ENCODE assay signal across 11 mouse cellular contexts in genomic region chr14:47249839-47250238, GRCm38 (mm10). TPM values are rescaled to one million over a fixed set of nuclear protein-coding genes. Genes with fewer than 3 reads are reported as not detected.
DNase-seq lines count a peak whose midpoint lies in the region; ATAC-seq and TF ChIP-seq lines count a peak whose summit lies in the region.
"Had no signal": no experiment of that assay in that cellular context is flagged by ENCODE, and none has a peak within 500 bp of the region (broad histone marks: within the 10 kb centered on the region; RNA-seq: fewer than 3 reads in every experiment).

No protein-coding gene starts in this region.

- 80% methylated on average over 6 of the region's 6 CpGs for WGBS in kidney, embryonic 15.5 days

- H3K9ac ChIP-seq in kidney, embryonic 15.5 days: no peak overlapping the region
- H3K9ac ChIP-seq: lung, embryonic 15.5 days had no signal

- no peak overlapping the region for H3K4me3 ChIP-seq in layer of hippocampus, adult 2 months
- H3K4me3 ChIP-seq in kidney, embryonic 15.5 days (replicated peaks): no peak overlapping the region
- H3K4me3 ChIP-seq: lung, embryonic 15.5 days had no signal

- intact Hi-C loops in heart, postnatal 10 days (cut with DNase I): loop anchor here (5.0 to 10.0 kb wide), 2 partner anchors 245 to 368 kb away; partner anchors contain the start of gene Samd4

- TF ChIP-seq CTCF in layer of hippocampus, adult 2 months (conservative IDR thresholded peaks at IDR 0.05): peak; percentile 45

- no peak overlapping the region for H3K4me2 ChIP-seq in kidney, embryonic 15.5 days
- H3K4me2 ChIP-seq: lung, embryonic 15.5 days had no signal

- peaks cover 80% of the 10 kb centered on the region for H3K36me3 ChIP-seq in kidney, embryonic 15.5 days

- H3K27ac ChIP-seq in layer of hippocampus, adult 2 months: no peak overlapping the region
- H3K27ac ChIP-seq in kidney, embryonic 15.5 days: no peak overlapping the region
- H3K27ac ChIP-seq: lung, embryonic 15.5 days had no signal

- no peak for ATAC-seq in kidney, embryonic 15.5 days (replicated peaks; ENCODE audit: low FRiP score)

- no peaks in the 10 kb centered on the region for H3K27me3 ChIP-seq in kidney, embryonic 15.5 days
- H3K27me3 ChIP-seq: lung, embryonic 15.5 days had no signal

- no peaks in the 10 kb centered on the region for H3K4me1 ChIP-seq in kidney, embryonic 15.5 days
- H3K4me1 ChIP-seq: lung, embryonic 15.5 days had no signal

- DNase-seq in layer of hippocampus, adult 2 months (ENCODE audit: low spot score in 2 of 2): no peak
- no peak for DNase-seq in layer of hippocampus, adult 18-20 months (ENCODE audit: low spot score in 2 of 2)
- DNase-seq in 416B (ENCODE audit: low read depth) (peak; percentile 89), NIH3T3 (ENCODE audit: low read depth) (peak; percentile 70)
- DNase-seq in heart, postnatal 10 days: peak; percentile 37 to 51
- no peak for DNase-seq in spleen, adult 18-20 months
- DNase-seq: kidney, adult 18-20 months; right cerebral cortex, postnatal 25 days had no signal

- no peaks in the 10 kb centered on the region for H3K9me3 ChIP-seq in kidney, embryonic 15.5 days (replicated peaks)
- H3K9me3 ChIP-seq: G1E; lung, embryonic 15.5 days had no signal

RNA-seq across cellular contexts. Expression of gene Wdhd1, which starts 26.8 kb away (rescaled TPM):
- total RNA-seq in layer of hippocampus, adult 2 months (2021): 1 to 10 TPM; 6.6 to 8.8 TPM
- 1 to 10 TPM; 4.9 to 5.0 TPM for total RNA-seq in layer of hippocampus, adult 18-20 months (2021)
- 1 to 10 TPM; 3.9 to 5.3 TPM for total RNA-seq in heart, postnatal 10 days (2021)
- 32.7 and 33.9 TPM in 2 replicates for polyA plus RNA-seq in kidney, embryonic 15.5 days (2015; fragmentation: Nextera tagmentation; extraction: Ambion mirVana)

RNA-seq across cellular contexts. Expression of gene Socs4, which starts 26.9 kb away (rescaled TPM):
- 10 to 100 TPM; 11.1 to 11.8 TPM for total RNA-seq in layer of hippocampus, adult 2 months (2021)
- total RNA-seq in layer of hippocampus, adult 18-20 months (2021): 10 to 100 TPM; 11.7 to 13.2 TPM
- 10 to 100 TPM; 16.5 to 18.6 TPM for total RNA-seq in heart, postnatal 10 days (2021)
- polyA plus RNA-seq in kidney, embryonic 15.5 days (2015; fragmentation: Nextera tagmentation; extraction: Ambion mirVana): 3.7 and 3.8 TPM in 2 replicates

RNA-seq across cellular contexts. Expression of gene Mapk1ip1l, which starts 48.2 kb away (rescaled TPM):
- 10 to 100 TPM; 55.1 to 59.2 TPM for total RNA-seq in layer of hippocampus, adult 2 months (2021)
- 10 to 100 TPM; 49.9 to 59.5 TPM for total RNA-seq in layer of hippocampus, adult 18-20 months (2021)
- total RNA-seq in heart, postnatal 10 days (2021): 10 to 100 TPM; 48.2 to 53.8 TPM
- 77.1 and 78.1 TPM in 2 replicates for polyA plus RNA-seq in kidney, embryonic 15.5 days (2015; fragmentation: Nextera tagmentation; extraction: Ambion mirVana)

Comparison
In these comparisons a context has a peak if more than half of its experiments do, and no peak if none do; other contexts are left out.
1. DNase-seq: peak in 416B (single experiment), NIH3T3 (single experiment) and heart, postnatal 10 days (2 of 2); none in layer of hippocampus, adult 2 months (0 of 2), layer of hippocampus, adult 18-20 months (0 of 2) and spleen, adult 18-20 months (0 of 2).